Mouse (Mus musculus) inflammation-experienced regulatory T-cells, adult 6 months (primary cell): Measurements from ENCODE around the gene Osbpl9. TPM values are rescaled to one million over a fixed set of nuclear protein-coding genes. Genes with fewer than 3 reads are reported as not detected.

ENCODE experiments used
- ATAC-seq: one replicate; pipeline ENCODE4 v1.8.0; 2017
- polyA plus RNA-seq, 3 experiments: library from polyadenylated mRNA; unstranded; fragments of 100-300 nt; shearing (Covaris generic); gene quantifications; one replicate each; pipeline ENCODE4 v1.2.1; 2017

Gene Osbpl9
- polyA plus RNA-seq, 3 experiments from 2014 or later: 75.7 to 78.9 (median 77.2) TPM

DNA sequence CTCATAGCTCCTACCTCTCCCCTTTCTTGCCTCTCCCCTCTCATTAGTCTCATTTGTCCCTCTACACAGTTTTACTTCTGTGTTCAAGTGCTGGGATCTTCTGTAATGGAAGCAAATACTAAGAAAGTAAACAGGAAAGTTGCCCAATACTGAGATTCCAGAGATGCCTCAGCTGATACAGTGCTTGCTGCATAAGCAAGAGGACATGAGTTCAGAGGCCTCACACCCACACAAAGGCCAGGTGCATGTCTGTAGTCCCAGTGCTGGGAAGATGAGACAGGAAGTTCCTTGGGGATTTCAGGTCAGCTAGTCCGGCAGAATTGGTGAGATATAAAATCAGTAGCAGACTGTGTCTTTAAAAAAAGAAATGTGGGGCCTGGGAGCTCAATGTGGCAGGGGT is 2.3 kb upstream of the Osbpl9 start:
- no peak for ATAC-seq

DNA sequence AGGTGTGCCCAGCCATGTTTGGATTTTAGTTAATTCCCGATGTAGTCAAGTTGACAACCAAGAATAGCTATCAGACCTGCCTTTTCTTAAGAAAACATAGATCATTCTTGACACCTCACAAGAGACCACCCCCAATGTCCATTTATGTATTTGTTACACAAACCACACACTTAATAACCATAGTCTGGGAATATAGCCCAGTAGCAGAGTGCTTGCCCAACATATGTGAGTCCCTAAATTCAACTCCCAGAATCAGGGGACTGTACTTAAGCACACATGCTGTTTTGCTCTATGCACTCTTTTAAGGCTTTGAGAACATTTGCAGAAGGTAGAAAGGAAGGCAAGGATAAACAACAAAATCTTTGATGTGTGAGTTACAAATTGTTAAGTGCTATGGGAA is 1.9 kb upstream of the Osbpl9 start:
- ATAC-seq: no peak

DNA sequence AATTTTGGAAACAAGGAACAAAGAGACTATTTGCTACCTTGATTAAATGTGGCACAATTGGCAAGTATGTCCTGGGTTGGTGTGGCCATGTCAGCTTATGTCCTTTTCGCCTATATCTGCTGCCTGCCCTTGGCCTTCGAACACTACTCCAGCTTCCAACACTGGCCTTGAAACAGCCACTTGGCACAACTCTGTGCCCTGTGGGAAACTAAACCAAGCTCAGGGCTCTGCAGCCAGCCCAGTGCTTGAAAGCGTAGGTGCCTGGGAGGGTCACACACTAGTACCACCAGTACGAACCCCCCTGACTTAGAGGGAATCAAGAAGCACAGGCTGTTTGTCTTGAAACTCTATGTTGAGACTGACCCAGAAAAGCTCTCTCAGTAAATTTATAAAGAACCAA is 3.0 kb downstream of the Osbpl9 start:
- ATAC-seq: no peak

DNA sequence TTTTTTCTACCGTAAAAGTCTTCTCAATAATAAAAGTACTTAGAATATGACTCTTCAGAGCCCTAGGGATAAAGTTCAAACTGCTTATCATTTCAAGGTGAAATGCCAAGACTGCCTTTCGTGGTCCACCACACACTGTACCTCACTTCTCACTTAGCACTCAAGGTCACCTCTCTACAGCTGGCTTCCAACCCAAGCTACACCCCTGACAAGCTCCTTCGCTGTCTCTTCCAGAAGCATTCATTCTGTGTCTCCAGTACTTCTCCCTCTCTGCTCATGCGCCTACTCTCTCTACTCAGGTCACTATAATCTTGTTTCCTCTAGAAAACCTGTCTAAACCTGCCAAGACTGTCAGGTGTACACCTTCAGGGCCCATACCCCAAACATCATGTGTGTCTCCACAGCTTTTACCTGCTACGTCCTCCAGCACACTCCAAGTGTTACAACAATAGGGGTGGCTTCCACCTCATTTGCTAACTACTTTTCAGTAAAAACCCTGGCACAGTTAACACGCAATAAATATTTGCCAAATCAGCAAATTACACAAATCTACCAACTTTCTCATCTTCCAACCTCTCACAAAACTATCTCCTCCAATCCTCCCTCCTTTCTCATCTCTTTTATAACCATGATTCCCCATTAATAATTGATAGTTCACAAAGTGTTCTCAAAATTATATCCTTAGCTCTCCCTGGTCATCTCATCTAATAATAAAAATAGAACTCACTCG is 6.0 kb downstream of the Osbpl9 start:
- no peak for ATAC-seq

DNA sequence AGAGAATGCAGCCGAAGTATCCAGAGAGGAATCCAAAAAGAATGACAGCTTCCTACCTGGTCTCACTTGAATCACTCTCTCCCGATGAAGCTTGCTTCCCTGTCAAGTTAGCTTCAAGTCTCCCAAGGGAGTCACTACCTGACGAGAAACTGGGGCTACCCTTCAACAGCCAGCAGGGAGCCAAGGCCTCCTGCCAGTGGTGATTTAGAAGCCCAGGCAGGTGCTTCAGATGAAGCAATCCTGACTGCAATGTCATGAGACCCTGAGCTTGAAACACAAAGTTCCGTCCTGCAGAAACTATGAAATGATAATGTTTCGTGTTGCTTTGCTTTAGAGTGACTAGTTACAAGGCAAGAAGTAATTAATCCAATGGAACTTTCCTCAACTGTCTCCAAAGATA is 8.2 kb downstream of the Osbpl9 start:
- ATAC-seq: no peak

DNA sequence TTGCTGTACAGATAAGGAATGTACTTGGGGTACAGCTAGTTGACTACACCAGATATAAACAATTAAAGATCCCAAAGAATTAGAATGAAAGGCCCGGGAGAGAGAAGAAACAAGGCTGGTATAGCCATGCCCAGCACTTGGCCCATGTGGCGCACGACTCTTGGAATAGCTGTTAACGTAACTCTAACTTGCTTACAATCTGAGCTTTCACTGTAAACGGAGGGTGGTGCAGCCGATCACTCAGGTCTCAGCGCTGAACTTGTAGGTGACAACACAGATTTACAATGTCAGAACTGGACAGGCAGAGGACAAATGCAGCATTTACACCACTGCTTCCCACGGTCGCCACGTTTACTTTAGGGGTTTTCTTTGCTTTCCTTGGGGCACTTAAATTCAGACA is 10.5 kb downstream of the Osbpl9 start:
- ATAC-seq: no peak

GRCm38 (mm10) chr4:109185616-109186405 is 16.3 kb downstream of the Osbpl9 start:
- no peak for ATAC-seq

DNA sequence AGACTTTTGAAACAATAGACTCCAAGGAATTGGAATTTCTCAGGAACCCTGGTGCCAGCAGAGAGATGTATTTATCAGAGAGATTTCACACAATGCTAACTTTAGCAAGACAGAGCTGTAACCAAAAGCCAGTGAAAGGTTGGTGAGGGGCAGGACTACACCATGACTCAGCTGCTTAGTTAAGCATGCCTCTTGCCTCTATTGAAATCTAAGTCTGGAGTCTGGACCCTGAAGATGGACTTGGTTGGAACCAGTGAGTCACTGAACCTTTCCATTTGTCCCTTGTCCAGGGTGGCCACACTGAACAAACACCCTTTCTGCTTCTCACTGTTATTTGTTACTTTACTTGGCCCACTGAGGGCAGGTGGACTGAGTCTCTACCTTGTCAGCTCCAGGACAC is 26.4 kb downstream of the Osbpl9 start:
- no peak for ATAC-seq

GRCm38 (mm10) chr4:109173775-109174440 is 28.2 kb downstream of the Osbpl9 start:
- no peak for ATAC-seq

- ATAC-seq: no peak
Observed at GRCm38 (mm10) chr4:109173369-109173768, 28.7 kb downstream of the Osbpl9 start.

DNA sequence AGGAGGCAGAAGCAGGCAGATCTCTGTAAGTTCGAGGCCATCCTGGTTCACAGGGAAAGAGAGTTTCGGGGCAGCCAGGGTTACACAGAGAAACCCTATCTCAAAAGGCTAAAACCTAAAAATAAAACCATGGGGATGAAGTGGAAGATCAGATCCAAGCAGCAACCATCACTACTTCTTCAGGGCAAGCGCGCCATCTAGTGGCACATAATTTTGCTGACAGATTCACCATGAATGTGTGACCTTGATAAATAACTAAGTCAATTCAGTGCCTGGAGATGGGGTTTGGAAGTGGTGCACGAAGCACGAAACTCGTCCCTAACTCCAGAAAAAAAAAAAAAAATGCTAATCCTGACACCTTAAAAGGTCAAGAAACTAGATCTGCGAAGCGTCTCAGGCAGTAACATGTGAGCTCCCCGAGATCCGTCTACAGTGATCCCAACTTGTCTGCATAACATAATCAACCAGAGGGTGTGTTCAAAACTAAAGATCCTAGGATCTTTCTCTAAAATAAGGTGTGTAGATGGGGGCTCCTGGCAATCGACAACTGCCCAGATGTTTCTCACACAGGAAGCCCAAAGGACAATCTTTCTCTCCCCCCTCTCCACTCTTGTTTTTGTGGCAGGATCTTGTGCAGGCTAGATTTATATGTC is 36.4 kb downstream of the Osbpl9 start:
- peak; percentile 58 for ATAC-seq

DNA sequence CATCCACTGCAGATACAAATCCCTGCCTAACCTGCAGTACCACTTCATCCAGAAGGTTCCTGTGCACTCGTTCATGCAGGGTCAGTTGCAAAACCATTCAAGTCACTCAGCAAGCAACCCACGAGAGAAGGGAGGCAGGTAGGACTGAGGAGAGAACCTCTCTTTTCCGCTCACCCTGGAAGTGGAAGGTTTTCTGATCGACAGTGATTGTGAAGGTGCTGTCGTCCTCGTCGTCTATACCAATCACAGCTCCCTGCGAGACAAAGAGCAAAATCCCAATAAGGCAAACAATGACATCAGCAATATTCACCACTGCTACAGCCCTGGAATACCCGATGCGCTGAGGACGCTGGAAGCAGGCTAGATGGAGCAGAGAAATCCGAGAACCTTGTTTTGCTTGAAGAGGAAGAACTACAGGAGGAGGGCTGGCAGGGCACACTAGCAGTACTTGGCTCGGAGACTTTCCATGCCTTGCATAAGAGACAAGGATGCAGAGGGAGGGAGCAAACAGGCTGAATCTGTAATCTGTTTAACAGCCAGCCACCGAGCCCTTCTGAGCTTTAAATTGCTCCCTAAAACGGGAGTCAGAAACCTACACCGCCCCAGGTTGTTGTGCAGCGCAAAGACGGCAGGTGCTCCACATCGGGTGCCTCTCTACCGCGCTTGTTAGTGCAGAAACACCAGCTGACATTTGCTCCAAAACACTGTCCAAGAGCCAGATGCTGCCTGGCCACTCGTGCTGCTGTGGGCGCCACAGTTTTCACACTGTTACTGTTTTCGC is 45.4 kb downstream of the Osbpl9 start:
- no peak for ATAC-seq

DNA sequence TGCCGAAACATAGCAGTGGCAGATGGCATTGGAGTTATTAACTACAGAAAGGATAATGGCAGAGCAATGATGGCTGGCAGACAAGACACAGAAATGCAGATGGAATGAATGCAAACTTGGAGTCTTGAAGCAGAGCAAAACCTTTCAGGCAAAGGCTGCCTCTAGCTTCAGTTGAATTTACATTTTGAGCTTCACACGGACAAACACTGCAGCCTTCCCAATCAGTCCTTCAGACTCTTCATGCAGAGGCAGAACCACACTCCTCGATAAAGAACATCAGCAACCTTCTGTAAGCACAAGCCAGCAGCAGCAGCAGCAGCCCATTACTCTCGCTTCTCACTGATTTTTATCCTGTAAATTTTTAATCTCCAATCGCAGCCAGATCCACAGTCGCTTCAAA is 46.0 kb downstream of the Osbpl9 start:
- no peak for ATAC-seq

DNA sequence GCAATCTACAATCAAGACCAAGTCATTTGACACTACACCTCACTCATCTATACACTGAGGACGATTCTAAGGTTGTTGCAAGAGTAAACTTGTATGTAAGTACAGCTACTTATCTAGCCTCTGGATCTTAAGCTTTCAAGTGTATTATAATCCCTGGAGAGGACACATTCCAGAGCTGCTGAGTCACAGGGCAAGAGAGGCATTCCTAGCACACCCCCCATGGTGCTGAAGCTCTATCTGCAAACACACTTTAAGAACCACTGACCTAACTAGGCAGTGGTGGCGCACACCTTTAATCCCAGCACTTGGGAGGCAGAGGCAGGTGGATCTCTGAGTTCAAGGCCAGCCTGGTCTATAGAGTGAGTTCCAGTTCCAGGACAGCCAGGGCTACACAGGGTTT is 51.9 kb downstream of the Osbpl9 start:
- ATAC-seq: no peak

GRCm38 (mm10) chr4:109149411-109149810 is 52.7 kb downstream of the Osbpl9 start:
- no peak for ATAC-seq

DNA sequence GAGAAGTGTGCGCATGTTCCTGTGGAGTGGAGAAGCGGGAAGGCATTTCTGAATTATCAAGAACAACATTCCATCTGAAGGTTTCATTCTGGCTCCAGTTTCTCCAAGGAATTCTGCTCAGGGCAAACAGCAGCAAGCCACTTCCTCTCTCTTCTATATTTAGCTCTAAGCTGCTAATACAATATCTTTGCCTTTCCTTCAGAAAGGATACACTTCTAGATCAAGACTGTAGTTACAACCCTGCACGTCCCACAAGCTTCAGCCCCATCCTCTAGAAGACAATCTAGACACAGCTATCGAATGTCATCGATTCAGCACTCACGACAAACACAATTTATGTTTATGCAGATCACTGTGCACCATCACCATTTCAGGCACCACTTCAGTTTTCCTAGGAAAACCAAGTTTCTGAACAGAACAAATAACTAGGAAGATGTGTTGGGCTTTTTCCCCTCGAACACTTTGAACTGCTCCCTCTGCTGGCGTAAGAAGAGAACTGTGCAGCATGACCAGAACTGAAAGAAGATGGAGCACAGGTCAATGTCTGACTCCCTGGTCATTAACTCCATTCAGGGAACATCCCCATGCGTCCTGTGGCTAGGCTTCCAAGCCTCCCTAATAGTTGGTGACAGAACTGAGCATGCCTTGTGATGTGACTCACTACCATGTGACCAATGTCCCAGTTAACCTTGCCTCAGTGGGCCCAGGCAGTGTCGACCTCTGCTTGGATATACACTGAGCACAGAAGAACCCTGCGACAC is 54.6 kb downstream of the Osbpl9 start:
- ATAC-seq: peak; percentile 70

- no peak for ATAC-seq
Observed at GRCm38 (mm10) chr4:109143091-109143490, 59.0 kb downstream of the Osbpl9 start.

DNA sequence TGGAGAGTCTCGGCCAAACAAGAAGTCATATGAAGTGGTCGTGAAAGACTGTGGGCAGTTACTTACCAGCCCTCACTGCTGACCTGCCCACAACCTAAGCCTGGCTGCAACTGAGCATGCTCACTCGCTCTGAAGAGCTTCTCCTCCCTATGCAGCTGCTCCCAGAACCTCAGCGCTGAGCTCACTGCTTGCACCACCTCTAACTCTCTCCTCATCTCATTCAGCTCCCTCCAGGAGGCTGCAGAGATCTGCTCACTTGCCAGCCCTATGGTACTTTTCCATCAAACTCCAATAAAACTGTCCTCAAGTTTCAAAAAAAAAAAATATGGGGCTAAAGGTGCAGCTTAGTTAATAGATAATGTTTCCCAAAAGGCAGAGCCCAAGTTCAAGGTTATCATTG is 63.5 kb downstream of the Osbpl9 start:
- no peak for ATAC-seq

GRCm38 (mm10) chr4:109136475-109137125 is 65.5 kb downstream of the Osbpl9 start:
- ATAC-seq: no peak

GRCm38 (mm10) chr4:109134955-109135354 is 67.1 kb downstream of the Osbpl9 start:
- no peak for ATAC-seq
